Mouse (Mus musculus) gastrocnemius, postnatal 36 days (tissue): Measurements from ENCODE around the gene Mtpn. TPM values are rescaled to one million over a fixed set of nuclear protein-coding genes. Genes with fewer than 3 reads are reported as not detected.

Source experiments
- DNase-seq, 2 experiments: peaks; one replicate each; pipeline ENCODE4 v3.0.0; 2022
- intact Hi-C: fragments of 180-260 bp; cut with DNase I; formaldehyde crosslinking; loops from one replicate; pipeline ENCODE4 v1.15.1; 2025
- microRNA-seq, 2 experiments: library from miRNA; unstranded; fragments of <30 nt; microRNA quantifications; one replicate each; pipeline ENCODE4 v1.2.0; 2021
- total RNA-seq, 2 experiments: library from RNA; stranded (reverse); gene quantifications; 2 replicates each; pipeline ENCODE4 v1.2.3; 2021

Gene Mtpn
- total RNA-seq, 2 experiments from 2014 or later: 19.3 to 25.7 TPM

DNA sequence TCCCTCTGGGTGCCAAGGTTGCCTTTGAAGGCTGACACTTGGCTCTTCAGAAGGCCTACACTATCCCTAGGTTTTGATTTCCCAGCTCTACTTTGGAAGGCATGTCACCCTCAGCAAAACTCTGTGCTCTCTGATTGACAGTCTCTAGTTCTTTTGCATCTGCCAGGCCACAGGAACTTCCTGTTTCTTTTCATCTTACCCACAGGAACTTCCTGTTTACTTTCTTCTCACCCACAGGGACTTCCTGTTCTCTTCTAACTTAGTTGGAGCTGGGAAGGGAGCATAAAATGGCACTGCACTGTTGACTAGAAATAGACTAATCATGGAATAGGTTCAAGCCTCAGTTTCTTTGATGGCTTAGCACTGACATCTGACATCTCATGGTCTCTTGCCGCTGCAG is 77.2 kb downstream of the Mtpn start:
- intact Hi-C loops: no loop called here
- no peak for DNase-seq

Small RNA genes within 50 kb of the gene (microRNA-seq; reads per million reads assigned to microRNA genes)
- gene Gm23053: 0 reads per million in 2 experiments

Other genes with a start within 250 kb of the Mtpn start
- under 1 TPM in 1 of 2 experiments, not detected in 1; 0.18 TPM for gene Slc13a4, start 231.8 kb downstream of the Mtpn start, total RNA-seq
- under 1 TPM; 0.67 to 0.79 TPM for gene Fam180a, start 213.7 kb downstream of the Mtpn start, total RNA-seq